Mouse (Mus musculus) gastrocnemius, postnatal 25 days (tissue): ENCODE data around the gene Plg. TPM values are rescaled to one million over a fixed set of nuclear protein-coding genes. Genes with fewer than 3 reads are reported as not detected.

Source experiments
- DNase-seq: peaks from one replicate; pipeline ENCODE4 v3.0.0; 2022
- total RNA-seq, 2 experiments: library from RNA; stranded (reverse); gene quantifications; 1 replicate in 1 of 2; 2 replicates in 1 of 2; pipeline ENCODE4 v1.2.3; 2021

Gene Plg
- total RNA-seq, 2 experiments from 2014 or later = not detected

GRCm38 (mm10) chr17:12385049-12385794, 6.8 kb downstream of the Plg start:
- no peak for DNase-seq

GRCm38 (mm10) chr17:12387781-12388180, 9.4 kb downstream of the Plg start:
- DNase-seq = no peak

GRCm38 (mm10) chr17:12388239-12388638, 9.8 kb downstream of the Plg start:
- DNase-seq = no peak

DNA sequence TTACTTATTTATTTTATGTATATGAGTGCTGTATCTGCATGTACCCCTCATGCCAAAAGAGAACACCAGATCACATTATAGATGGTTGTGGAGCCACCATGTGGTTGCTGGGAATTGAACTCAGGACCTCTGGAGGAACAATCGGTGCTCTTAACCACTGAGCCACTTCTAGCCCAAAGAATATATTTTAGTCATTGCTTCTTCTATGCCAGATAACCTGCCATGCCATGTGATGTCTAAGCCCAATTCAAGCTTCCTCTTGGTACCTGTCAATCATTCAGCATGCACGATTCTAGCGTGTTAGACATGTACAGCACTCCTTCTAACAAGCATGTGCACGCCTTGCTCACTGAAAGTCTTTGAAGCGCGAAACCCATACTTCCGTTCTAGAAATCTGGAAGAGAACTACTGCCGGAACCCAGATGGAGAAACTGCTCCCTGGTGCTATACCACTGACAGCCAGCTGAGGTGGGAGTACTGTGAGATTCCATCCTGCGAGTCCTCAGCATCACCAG, 17.8 kb downstream of the Plg start:
- no peak for DNase-seq

DNA sequence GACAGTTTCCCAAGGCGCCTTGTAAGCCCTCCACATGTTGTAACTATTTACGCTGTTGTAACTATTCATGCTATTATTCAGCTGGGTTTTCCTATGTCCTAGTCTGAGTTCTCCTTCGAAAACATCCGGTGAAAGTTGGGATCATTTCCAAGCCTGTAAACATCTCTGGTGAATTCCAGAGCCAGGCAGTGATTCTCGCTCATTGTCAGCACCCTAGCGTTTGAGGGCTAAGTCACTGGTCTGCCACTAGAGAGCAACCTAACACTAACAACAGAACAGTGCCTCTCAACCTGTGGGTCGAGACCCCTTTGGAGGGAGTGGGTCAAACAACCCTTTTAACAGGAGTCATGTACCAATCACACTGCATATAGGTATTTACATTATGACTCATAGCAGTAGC, 25.0 kb downstream of the Plg start:
- DNase-seq = peak; percentile 19

- peak; percentile 52 for DNase-seq
Measured at GRCm38 (mm10) chr17:12409346-12409944, 31.0 kb downstream of the Plg start.

DNA sequence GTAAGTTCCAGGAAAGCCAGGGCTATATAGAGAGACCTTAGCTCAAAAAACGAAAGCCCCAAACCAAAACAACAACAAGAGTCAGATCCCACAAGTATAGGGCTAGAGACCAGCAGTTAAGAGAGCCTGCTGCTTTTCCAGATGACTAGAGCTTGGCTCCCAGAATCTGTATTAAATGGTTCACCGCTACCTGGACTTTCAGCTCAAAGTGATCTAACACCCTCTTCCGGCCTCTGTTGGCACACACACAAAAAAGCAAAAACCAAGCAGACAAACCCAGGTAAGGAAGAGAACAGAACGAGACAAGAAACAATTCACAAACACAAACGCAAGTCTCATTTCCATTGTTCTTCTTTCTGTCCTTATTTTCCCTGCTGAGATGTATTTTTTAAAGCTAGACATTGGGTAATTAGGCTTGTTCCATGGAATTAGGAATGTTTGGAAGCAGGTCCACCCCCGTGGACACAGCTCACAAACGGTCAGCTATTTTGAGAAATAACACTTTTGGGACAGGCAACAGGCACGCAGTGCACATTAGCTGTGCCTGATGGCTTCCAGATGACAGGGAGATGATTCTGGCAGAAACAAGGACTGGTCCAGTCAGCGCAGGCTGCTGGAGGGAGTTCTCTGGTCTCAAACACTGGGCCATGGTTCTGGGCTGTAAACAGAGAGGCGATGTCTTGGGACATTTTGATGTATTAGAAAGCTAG, 33.9 kb downstream of the Plg start:
- peak; percentile 79 for DNase-seq

GRCm38 (mm10) chr17:12412891-12413237, 34.5 kb downstream of the Plg start:
- no peak for DNase-seq

DNA sequence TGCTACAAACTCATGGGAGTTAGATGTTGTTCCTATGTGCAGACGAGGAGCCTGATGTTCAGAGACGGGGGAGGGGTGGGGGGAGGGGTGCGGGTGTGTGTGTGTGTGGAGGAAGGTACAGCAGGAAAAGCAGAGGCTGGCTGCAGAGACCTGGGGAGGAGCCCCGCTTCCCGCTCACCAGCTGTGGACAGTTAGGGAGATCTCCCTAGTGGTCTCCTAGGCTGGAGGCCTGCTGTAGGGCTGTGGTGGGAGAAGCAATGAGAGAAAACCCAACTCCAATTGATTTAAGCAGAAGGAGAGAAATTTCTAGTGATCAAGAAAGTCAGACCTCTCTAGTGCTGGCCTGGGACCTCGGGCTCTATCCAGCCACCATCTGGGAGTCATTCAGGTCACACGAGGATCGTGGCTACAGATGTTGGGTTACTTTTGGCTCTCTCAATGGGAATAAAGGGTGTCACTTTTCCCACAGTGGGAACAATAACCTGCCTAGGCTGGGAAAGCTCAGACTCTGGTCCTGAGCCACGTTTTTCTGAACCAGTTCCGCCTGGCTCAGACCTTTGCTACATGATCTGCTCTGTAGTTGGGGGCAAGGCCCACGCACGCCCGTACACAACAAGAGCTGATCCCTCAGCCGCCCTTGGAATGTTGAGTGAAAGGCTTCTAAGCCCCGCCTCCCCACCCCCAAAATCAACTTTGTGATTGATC, 36.8 kb downstream of the Plg start:
- peak; percentile 63 for DNase-seq

DNA sequence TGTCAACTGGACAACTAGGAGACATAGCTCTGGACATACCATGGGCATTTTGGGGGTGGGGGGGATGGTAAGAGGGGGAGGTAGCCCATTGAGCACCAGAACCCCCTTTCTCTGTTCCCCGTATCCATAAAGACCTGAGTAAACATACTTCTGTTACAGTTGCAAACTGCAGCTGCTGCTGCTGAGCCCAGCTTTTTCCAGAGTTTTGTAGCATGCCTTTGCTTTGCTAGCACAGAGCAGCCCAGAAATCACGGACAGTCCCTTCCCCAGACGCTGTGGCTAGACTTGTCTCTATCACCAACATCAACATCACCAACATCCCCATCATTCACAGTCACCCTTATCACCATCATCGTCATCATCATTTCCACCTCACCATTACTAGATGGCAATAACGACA, 37.3 kb downstream of the Plg start:
- no peak for DNase-seq

DNA sequence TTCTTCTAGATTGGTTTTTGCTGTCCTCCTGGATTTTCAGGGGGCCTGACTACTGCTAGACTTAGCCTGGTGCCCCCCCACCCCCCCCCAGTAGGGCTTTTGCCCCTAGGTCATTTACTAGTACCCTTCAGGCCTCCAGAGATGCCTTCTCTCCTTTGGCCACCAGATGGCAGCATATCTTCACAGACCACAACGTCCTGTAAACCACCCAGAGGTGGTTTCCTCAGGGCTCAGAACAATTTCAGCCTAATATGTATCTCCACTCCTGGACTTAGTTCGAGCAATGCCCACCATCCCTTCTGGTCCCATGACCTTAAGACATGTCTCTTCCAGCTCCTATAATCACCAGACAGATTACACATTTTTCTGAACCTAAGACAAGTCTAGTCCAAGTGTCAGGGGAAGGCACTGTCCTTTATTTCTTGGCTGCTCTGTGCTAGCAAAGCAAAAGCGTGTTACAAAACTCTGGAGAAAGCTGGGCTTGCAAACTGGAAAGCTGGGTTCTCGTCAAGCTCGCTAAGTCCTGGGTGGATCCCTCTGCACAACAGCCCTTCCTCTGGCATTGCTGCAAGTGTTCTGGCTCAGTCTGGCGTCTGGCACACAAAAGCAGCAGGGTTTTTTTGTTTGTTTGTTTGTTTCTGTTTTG, 38.0 kb downstream of the Plg start:
- DNase-seq = peak; percentile 54

GRCm38 (mm10) chr17:12419491-12420079, 41.2 kb downstream of the Plg start:
- DNase-seq = peak; percentile 62

GRCm38 (mm10) chr17:12420886-12421574, 42.6 kb downstream of the Plg start:
- no peak for DNase-seq

DNA sequence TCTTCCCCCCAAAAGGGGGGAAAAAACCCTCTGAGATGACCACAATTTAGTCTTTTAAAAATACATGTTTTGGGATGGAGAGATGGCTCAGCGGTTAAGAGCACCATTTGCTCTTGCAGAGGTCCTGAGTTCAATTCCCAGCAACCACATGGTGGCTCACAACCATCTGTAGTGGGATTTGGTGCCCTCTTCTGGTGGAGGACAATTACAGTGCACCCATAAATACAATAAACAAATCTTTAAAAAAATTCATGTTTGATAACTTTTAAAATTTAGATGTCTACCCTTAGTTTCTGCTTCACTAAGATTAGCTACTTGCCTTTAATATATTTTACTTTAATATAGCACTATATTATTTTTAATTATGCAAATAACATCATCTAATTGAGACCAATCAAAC, 43.7 kb downstream of the Plg start:
- no peak for DNase-seq

GRCm38 (mm10) chr17:12427156-12427555, 48.7 kb downstream of the Plg start:
- no peak for DNase-seq

DNA sequence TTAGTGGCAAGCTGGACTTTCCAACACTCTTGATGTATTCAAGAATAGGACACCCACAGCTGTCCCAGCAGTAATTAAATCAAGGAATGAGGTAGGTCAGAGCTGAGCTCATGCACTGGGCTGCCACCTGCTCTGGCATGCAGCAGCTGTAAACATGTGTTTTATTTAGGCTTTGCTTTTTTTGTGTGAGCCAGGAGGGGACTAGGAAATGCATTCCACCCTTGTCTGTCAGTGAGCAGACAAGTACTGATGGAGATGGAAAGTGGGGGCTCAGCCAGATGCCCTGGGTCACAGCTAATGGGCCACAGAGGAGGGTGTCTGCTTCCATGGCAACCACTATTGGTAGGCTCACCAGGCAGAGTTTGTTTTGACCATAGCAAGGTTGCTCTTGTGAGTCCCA, 50.0 kb downstream of the Plg start:
- DNase-seq = peak; percentile 33

DNA sequence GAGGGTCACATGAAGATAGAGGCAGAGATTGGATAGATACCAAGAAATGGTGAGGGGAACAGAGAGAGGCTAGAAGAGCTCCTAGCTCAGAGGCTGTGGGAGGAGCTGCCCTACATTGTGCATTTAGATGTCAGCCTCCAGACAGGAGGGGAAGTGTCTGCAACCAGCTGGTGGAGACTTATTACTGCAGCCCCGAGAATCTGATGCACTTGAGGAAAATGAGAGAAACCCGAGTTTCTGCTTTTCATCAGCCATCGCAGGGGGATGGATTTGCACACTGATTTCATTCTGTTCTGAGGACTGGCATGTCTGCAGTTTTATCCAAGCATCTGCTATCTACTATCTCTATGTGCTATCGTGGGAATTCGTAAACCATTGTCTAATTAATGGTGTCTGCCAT, 53.3 kb downstream of the Plg start:
- DNase-seq = no peak

- DNase-seq = peak; percentile 25
Measured at GRCm38 (mm10) chr17:12437771-12438170, 59.4 kb downstream of the Plg start.

GRCm38 (mm10) chr17:12444561-12444960, 66.2 kb downstream of the Plg start:
- DNase-seq = no peak

- DNase-seq = no peak
Measured at GRCm38 (mm10) chr17:12451234-12451633, 72.8 kb downstream of the Plg start.
